46 mouse cellular contexts compared by ENCODE assay signal in genomic region chr6:42398998-42399397, GRCm38 (mm10). TPM values are rescaled to one million over a fixed set of nuclear protein-coding genes. Genes with fewer than 3 reads are reported as not detected.
"Had no signal": no experiment of that assay in that cellular context is flagged by ENCODE, and none has a peak within 500 bp of the region (broad histone marks: within the 10 kb centered on the region; RNA-seq: fewer than 3 reads in every experiment).

No protein-coding gene starts in this region.

- DNase-seq: left cerebral cortex, postnatal 4 days; liver; liver, embryonic 13.5 days; liver, postnatal 0 days; lung, adult 18-20 months; lung, adult 2 months; lung, embryonic 14.5 days; lung, postnatal 10 days; lung, postnatal 14 days; lung, postnatal 36 days; lung, postnatal 4 days; midbrain, embryonic 14.5 days had no signal

RNA-seq across cellular contexts. Expression of gene Tas2r143, which starts 1.0 kb away (rescaled TPM):
- total RNA-seq: left cerebral cortex, postnatal 10 days; left cerebral cortex, postnatal 14 days; left cerebral cortex, postnatal 25 days; left cerebral cortex, postnatal 4 days; megakaryocyte progenitor cell, adult 5-6 weeks; midbrain, postnatal 0 days had no signal
- polyA plus RNA-seq: limb, embryonic 10.5 days; limb, embryonic 11.5 days; limb, embryonic 12.5 days; limb, embryonic 13.5 days; limb, embryonic 15.5 days; liver, embryonic 11.5 days; liver, embryonic 12.5 days; liver, embryonic 13.5 days; liver, embryonic 14.5 days; liver, embryonic 15.5 days; liver, embryonic 16.5 days; liver, postnatal 0 days; lung, embryonic 14.5 days; lung, embryonic 15.5 days; lung, embryonic 16.5 days; lung, postnatal 0 days; macrophage; midbrain, embryonic 10.5 days; midbrain, embryonic 11.5 days; midbrain, embryonic 12.5 days; midbrain, embryonic 13.5 days; midbrain, embryonic 14.5 days; midbrain, embryonic 15.5 days; midbrain, embryonic 16.5 days; midbrain, postnatal 0 days; myocyte; neural tube, embryonic 11.5 days; neural tube, embryonic 12.5 days had no signal

RNA-seq across cellular contexts. Expression of gene Tas2r135, which starts 6.2 kb away (rescaled TPM):
- total RNA-seq: left cerebral cortex, postnatal 10 days; left cerebral cortex, postnatal 14 days; left cerebral cortex, postnatal 25 days; left cerebral cortex, postnatal 36 days; megakaryocyte progenitor cell, adult 5-6 weeks; megakaryocyte-erythroid progenitor cell, adult 5-6 weeks; midbrain, postnatal 0 days; monocyte, adult 5-6 weeks had no signal
- polyA plus RNA-seq: limb, embryonic 10.5 days; limb, embryonic 11.5 days; limb, embryonic 12.5 days; limb, embryonic 13.5 days; limb, embryonic 15.5 days; liver, adult 2 months; liver, embryonic 11.5 days; liver, embryonic 12.5 days; liver, embryonic 13.5 days; liver, embryonic 14.5 days; liver, embryonic 15.5 days; liver, embryonic 16.5 days; liver, postnatal 0 days; lung, embryonic 14.5 days; lung, embryonic 15.5 days; lung, embryonic 16.5 days; macrophage; midbrain, embryonic 10.5 days; midbrain, embryonic 11.5 days; midbrain, embryonic 12.5 days; midbrain, embryonic 13.5 days; midbrain, embryonic 14.5 days; midbrain, embryonic 15.5 days; midbrain, embryonic 16.5 days; midbrain, postnatal 0 days; myocyte; neural tube, embryonic 11.5 days; neural tube, embryonic 12.5 days had no signal

RNA-seq across cellular contexts. Expression of gene Epha1, which starts 25.9 kb away (rescaled TPM):
- total RNA-seq: megakaryocyte, adult 5-6 weeks; megakaryocyte-erythroid progenitor cell, adult 5-6 weeks; monocyte, adult 5-6 weeks had no signal
- polyA plus RNA-seq: macrophage had no signal

RNA-seq across cellular contexts. Expression of gene Tas2r126, which starts 35.3 kb away (rescaled TPM):
- total RNA-seq: left cerebral cortex, postnatal 10 days; left cerebral cortex, postnatal 14 days; left cerebral cortex, postnatal 36 days; left cerebral cortex, postnatal 4 days; megakaryocyte progenitor cell, adult 5-6 weeks; megakaryocyte-erythroid progenitor cell, adult 5-6 weeks; midbrain, postnatal 0 days; monocyte, adult 5-6 weeks had no signal
- polyA plus RNA-seq: limb, embryonic 10.5 days; limb, embryonic 11.5 days; limb, embryonic 12.5 days; limb, embryonic 13.5 days; limb, embryonic 14.5 days; limb, embryonic 15.5 days; liver, adult 2 months; liver, embryonic 11.5 days; liver, embryonic 12.5 days; liver, embryonic 13.5 days; liver, embryonic 14.5 days; liver, embryonic 15.5 days; liver, embryonic 16.5 days; liver, postnatal 0 days; lung, adult 2 months; lung, embryonic 14.5 days; lung, embryonic 15.5 days; lung, embryonic 16.5 days; lung, postnatal 0 days; macrophage; midbrain, embryonic 10.5 days; midbrain, embryonic 11.5 days; midbrain, embryonic 12.5 days; midbrain, embryonic 13.5 days; midbrain, embryonic 14.5 days; midbrain, embryonic 15.5 days; midbrain, embryonic 16.5 days; midbrain, postnatal 0 days; myocyte; neural tube, embryonic 11.5 days; neural tube, embryonic 12.5 days had no signal
